Mouse (Mus musculus) midbrain, embryonic 14.5 days (tissue): ENCODE results near the gene A4galt. TPM values are rescaled to one million over a fixed set of nuclear protein-coding genes. Genes with fewer than 3 reads are reported as not detected.

ENCODE experiments used
- ATAC-seq: fragments of 200-750 bp; cut with Nextera tagmentation; 2 replicates; pipeline ENCODE4 v1.8.0; 2017; ENCODE audit warnings: moderate number of reproducible peaks, moderate library complexity; ENCODE audit not compliant: low FRiP score, low TSS enrichment
- DNase-seq: peaks from one replicate; pipeline ENCODE4 v3.0.0-alpha.2; 2015
- H3K27ac ChIP-seq: fragments of 300-500 bp; sonication (generic); replicated peaks from 2 replicates; pipeline ENCODE4 v1.5.1; 2014; ENCODE audit warnings: mild to moderate bottlenecking, low read depth, low read length, moderate library complexity
- H3K27me3 ChIP-seq: fragments of 300-500 bp; sonication (generic); 2 replicates; pipeline ENCODE4 v1.6.1; 2014; ENCODE audit warnings: low read length, control low read depth, mixed read lengths; ENCODE audit not compliant: control insufficient read depth, insufficient read depth
- H3K36me3 ChIP-seq: fragments of 300-500 bp; sonication (generic); 2 replicates; pipeline ENCODE4 v1.6.1; 2014; ENCODE audit warnings: low read length, control low read depth; ENCODE audit not compliant: control insufficient read depth, insufficient read depth
- H3K4me1 ChIP-seq: fragments of 300-500 bp; sonication (generic); 2 replicates; pipeline ENCODE4 v1.6.1; 2014; ENCODE audit warnings: mild to moderate bottlenecking, antibody characterized with exemption, low read length, control low read depth; ENCODE audit not compliant: control insufficient read depth, insufficient read depth
- H3K4me2 ChIP-seq: fragments of 300-500 bp; sonication (generic); 2 replicates; pipeline ENCODE4 v1.6.1; 2014; ENCODE audit warnings: mild to moderate bottlenecking, low read length, moderate library complexity
- H3K4me3 ChIP-seq: fragments of 300-500 bp; sonication (generic); replicated peaks from 2 replicates; pipeline ENCODE4 v1.5.1; 2014; ENCODE audit warnings: low read depth, low read length
- H3K9ac ChIP-seq: fragments of 300-500 bp; sonication (generic); replicated peaks from 2 replicates; pipeline ENCODE4 v1.6.1; 2014; ENCODE audit warnings: mild to moderate bottlenecking, low read length, moderate library complexity
- H3K9me3 ChIP-seq: fragments of 300-500 bp; sonication (generic); 2 replicates; pipeline ENCODE4 v1.6.1; 2016; ENCODE audit warnings: low read length, control low read depth, mixed read lengths; ENCODE audit not compliant: control insufficient read depth
- WGBS: fragments of 180-500 bp; shearing (Covaris S2); extraction: QIAGEN DNeasy Blood & Tissue Kit; methylation state at CpG from one replicate; pipeline ENCODE4 v1.1.7; 2014; 5-methylcytosine and 5-hydroxymethylcytosine counted together
- polyA plus RNA-seq: library from polyadenylated mRNA; unstranded; fragments of >200 nt; fragmentation: Nextera tagmentation; extraction: Ambion mirVana; gene quantifications from 2 replicates; pipeline ENCODE4 v1.2.1, GENCODE M21; 2014

Gene A4galt
- polyA plus RNA-seq, 1 experiment from 2014 or later = 2.6 TPM

DNA sequence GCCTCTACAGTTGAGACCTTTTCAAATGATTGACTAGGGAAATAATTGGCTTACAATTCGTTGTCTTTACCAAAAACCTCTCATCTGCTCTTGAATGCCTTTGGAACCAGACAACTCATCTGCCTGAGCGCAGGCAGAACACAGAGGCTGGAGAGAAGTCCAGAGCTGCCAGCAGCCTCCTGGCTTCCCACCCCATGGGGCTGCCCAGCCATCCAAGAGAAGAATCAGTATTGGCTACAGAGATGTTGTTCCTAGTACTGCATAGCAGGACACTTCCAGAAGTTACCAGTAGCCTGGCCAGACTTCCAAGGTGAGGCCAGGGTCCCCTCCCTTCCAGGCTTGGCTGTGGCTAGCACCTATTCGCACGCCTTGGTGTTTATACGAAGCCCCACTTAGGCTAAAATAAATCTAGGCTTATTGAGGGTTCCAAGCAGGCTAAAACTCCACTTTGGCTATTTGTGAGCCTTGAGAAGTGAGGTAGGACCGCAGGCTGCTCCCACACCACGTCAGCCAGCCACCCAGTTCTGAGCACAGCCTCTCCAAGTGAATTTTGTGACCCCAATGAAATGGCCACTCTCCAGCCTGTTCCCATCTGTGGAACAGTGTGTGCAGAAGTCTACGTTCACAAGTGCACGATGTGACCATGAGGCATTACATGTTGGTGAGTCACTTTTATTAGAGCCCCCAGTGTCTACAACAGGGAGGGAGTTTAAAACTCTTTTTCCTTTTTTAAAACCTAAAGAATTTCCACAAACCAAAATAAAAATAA is 25.3 kb downstream of the A4galt start:
- Histone ChIP-seq H3K36me3 (no peaks in the 10 kb centered on the region), H3K9me3 (no peaks in the 10 kb centered on the region), H3K4me3 (no peak overlapping the region), H3K27me3 (no peaks in the 10 kb centered on the region), H3K4me1 (peaks cover 12% of the 10 kb centered on the region; the same call in 1 of the 2 replicates), H3K9ac (no peak overlapping the region), H3K4me2 (no peak overlapping the region), H3K27ac (no peak overlapping the region)
- no peak for ATAC-seq
- DNase-seq = no peak
- 87% methylated on average over 9 of the region's 9 CpGs for WGBS

DNA sequence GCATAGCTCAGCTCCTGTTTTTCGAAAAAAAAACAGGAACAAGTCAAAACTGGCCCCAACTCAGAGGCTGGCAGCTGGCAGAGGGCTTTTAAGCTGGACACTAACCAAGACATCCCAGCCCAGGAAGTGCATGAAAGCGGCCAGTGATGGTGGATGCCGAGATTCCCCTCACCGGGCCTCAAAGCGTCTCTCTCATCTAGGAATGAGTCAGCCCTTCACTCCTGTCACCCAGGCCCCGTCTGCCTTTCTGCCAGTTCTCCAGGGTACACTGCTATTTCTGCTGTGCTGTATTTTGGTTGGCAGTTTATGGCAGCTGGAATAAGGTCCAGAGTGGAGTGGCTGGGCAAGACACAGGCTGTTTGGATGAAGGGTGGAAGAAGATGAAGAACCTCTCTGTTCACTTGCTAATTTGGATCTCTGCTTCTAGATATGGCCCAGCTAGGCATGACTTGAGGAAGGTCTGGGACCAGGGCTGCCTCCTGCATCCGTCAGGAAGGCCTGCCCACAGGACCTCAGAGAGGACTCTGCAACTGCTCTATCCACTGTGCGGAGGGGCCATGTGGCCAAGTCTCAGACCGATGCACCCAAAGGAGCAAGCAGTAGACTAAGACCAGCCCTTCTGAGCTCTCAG is 27.3 kb downstream of the A4galt start:
- Histone ChIP-seq H3K9ac (no peak overlapping the region), H3K27ac (peak overlapping the region; percentile 38; the same call in 1 of the 2 replicates)

DNA sequence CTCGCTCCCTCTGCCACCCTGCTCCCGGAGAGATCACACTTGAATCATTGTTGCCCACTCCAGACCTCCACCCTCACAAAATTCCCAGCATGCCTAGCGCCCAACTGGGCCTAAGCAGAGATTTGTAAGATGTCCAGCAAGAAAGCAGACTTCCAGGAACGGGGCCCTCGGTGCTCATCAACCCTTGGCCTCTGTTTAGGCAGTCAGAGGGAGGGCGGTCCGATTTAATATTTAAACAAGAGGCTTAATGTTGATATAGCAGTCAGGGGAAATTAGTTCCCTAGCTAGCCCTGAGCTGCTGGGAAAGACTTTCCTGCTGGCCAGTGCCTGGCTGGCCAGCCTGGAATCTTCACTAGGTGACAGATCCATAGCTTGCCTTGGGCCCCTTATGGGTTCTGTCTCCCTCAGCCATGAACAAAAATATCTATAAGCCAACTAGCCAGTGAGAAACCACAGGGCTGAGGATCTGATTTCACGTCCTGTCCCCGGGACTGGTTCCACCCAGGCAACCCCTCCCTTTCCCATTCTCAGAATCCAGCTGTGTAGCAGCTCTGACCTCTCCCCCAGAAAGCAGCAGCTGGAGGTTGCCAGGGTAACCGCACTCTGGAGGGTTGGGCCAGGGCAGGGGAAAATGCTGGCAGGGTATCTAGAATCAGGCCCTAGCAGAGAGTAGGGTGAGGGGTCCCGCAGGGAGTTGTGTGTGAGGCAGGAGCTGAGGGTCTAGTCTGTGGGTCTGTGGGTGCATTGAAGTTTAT is 28.2 kb downstream of the A4galt start:
- Histone ChIP-seq H3K9ac (no peak overlapping the region), H3K4me1 (peaks cover 12% of the 10 kb centered on the region; the same call in 1 of the 2 replicates), H3K4me3 (no peak overlapping the region), H3K4me2 (no peak overlapping the region), H3K9me3 (0 out of 2 replicates have a peak, but pooled peaks cover 5% of the 10 kb centered on the region), H3K27ac (peak overlapping the region; percentile 38; the same call in 1 of the 2 replicates), H3K27me3 (no peaks in the 10 kb centered on the region), H3K36me3 (no peaks in the 10 kb centered on the region)
- ATAC-seq (no peak; the same call in 1 of the 2 replicates), DNase-seq (peak; percentile 41)
- WGBS = 44% methylated on average over 11 of the region's 11 CpGs

More for the DNA sequence above, 27.3 kb downstream of the A4galt start:
- Histone ChIP-seq H3K36me3 (no peaks in the 10 kb centered on the region), H3K4me3 (no peak overlapping the region), H3K4me1 (peaks cover 12% of the 10 kb centered on the region; the same call in 1 of the 2 replicates), H3K27me3 (no peaks in the 10 kb centered on the region), H3K4me2 (no peak overlapping the region), H3K9me3 (0 out of 2 replicates have a peak, but pooled peaks cover 5% of the 10 kb centered on the region)
- 57% methylated on average over 9 of the region's 9 CpGs for WGBS
- ATAC-seq = no peak
- DNase-seq = peak; percentile 39

DNA sequence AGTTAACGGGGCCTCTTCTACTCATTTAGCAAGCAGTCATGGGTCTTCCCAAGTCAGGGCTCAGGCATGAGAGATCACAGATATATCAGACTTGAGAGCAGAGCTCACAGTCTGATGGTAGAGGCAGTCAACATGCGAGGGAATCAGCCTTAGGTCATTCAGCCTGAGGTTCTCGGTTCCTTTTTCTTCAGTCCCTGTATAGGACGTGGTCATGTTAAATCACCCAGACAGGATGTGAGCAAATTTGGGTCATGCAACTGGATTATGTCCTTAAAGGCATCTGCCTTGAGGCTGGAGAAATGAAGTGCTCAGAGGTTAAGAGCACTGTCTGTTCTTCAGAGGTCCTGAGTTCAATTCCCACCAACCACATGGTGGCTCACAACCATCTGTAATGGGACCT is 29.9 kb downstream of the A4galt start:
- no peaks in the 10 kb centered on the region for H3K36me3 ChIP-seq
- peaks cover 12% of the 10 kb centered on the region; the same call in 1 of the 2 replicates for H3K4me1 ChIP-seq
- ATAC-seq = no peak
- H3K9ac ChIP-seq = no peak overlapping the region
- H3K27ac ChIP-seq = no peak overlapping the region
- H3K4me3 ChIP-seq = no peak overlapping the region
- DNase-seq = no peak
- H3K9me3 ChIP-seq = 0 out of 2 replicates have a peak, but pooled peaks cover 5% of the 10 kb centered on the region
- no peak overlapping the region for H3K4me2 ChIP-seq
- WGBS = 92% methylated on average over 4 of the region's 4 CpGs
- no peaks in the 10 kb centered on the region for H3K27me3 ChIP-seq

DNA sequence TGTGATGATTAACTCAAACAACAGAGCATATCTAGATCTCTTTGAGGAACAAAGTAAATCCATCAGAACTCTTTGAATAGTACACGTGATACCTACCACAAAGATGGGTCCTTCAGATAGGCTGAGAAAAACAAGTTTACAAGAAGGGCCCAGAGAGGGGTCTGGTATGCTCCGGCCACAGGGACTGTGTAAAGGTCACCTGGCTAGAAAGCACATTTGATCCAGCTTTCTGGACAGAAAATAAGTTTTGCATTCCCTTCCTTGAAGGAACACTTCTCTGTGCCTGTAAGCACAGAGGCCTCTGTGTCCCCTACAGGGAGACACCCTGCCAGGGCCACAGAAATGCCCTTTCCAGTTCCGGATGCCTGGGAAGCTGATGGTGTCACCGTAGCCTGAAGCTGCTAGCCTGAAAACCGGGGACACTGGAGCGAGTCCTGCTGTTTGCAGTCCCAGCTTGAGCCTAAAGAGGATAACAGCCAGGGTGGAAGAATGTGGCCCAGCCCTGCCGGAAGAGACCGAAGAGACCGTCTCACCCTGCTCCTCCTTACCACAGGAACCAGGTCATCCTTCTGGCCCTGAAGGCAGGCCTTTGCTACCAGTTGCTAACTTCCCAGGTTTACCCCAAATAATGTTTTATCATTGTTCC is 31.1 kb downstream of the A4galt start:
- H3K9me3 ChIP-seq = 0 out of 2 replicates have a peak, but pooled peaks cover 5% of the 10 kb centered on the region
- H3K36me3 ChIP-seq = no peaks in the 10 kb centered on the region
- no peak overlapping the region for H3K4me3 ChIP-seq
- no peak for DNase-seq
- peaks cover 18% of the 10 kb centered on the region; the same call in 1 of the 2 replicates for H3K4me1 ChIP-seq
- WGBS = 61% methylated on average over 9 of the region's 9 CpGs
- H3K9ac ChIP-seq = no peak overlapping the region
- no peak overlapping the region for H3K4me2 ChIP-seq
- H3K27ac ChIP-seq = no peak overlapping the region
- no peak for ATAC-seq
- no peaks in the 10 kb centered on the region for H3K27me3 ChIP-seq

DNA sequence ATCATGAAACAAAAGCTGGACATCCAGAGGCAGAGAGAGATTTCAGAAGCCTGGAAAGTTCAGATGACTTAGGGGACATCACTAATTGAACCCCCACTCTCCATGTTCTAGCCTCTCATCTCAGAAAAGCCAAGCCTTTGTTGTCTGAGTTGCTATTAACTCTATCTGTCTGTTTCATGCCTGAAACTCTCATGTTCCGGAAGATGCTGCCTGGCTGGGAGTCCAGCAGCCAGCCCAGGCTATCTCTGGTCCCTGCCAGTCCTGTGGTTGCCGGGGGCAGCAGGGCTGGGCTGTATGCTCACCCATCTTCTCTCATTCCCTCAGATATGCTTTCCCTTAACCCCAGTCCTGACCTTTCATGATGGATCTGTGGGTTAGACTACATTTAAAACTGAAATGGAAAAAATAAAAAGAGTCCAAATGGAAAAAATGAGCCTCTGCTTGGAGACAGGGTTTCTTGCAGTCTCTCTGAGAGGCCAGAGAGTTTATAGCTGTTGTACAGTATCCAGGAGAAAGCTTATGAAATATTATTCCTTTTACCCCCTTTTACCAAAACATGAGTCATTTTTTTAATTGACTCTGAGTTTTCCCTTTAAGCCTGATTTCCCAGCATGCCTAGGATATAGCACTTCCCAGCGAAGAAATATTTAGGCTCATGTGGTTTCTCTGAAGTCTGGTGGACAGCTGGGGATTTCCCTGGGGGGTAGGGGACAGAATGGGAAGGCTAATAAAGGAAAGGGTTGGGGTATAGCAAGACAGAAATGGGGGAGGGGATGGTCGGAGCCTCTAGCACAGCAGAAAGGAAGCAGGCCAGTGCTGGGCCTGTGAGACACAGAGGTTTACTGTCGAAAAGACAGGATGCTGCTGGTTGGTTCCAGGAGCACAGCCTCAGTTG is 36.0 kb downstream of the A4galt start:
- H3K27me3 ChIP-seq = no peaks in the 10 kb centered on the region
- ATAC-seq (peak; percentile 24; the same call in 1 of the 2 replicates), DNase-seq (peak; percentile 76)

DNA sequence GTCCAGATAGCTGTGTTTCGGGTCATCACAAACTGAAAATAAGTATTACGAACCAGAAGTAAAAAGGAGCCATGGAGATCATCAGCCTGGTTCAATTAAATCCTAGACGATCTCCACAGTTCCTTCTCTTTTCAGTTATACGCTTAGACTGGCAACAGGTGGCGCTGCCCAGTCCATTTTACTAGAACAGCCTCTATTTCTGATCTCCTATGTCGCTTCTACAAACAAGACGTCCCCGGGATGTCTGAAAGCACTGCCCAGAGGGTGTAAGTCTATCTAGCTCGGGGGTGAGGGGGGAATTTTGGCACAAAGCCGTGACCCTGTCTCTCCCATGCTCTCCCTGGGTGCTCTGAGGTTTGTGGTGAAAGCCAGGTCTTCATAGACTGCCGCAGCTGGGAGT is 41.3 kb downstream of the A4galt start:
- 19% methylated on average over 11 of the region's 11 CpGs for WGBS
- H3K27ac ChIP-seq = no peak overlapping the region
- H3K9ac ChIP-seq = no peak overlapping the region
- H3K27me3 ChIP-seq = no peaks in the 10 kb centered on the region
- H3K9me3 ChIP-seq = no peaks in the 10 kb centered on the region
- ATAC-seq (no peak), DNase-seq (peak; percentile 83)
- H3K4me3 ChIP-seq = 0 out of 2 replicates have a peak overlapping the region, but pooled peaks have one; percentile 10
- no peaks in the 10 kb centered on the region for H3K36me3 ChIP-seq
- 0 out of 2 replicates have a peak, but pooled peaks cover 3% of the 10 kb centered on the region for H3K4me1 ChIP-seq
- H3K4me2 ChIP-seq = peak overlapping the region; percentile 44

More for the DNA sequence above, 36.0 kb downstream of the A4galt start:
- peak overlapping the region; percentile 60 for H3K27ac ChIP-seq
- no peak overlapping the region for H3K9ac ChIP-seq
- 0 out of 2 replicates have a peak, but pooled peaks cover 5% of the 10 kb centered on the region for H3K9me3 ChIP-seq
- H3K4me3 ChIP-seq = no peak overlapping the region
- H3K4me2 ChIP-seq = no peak overlapping the region
- 29% methylated on average over 5 of the region's 5 CpGs for WGBS
- peaks cover 6% of the 10 kb centered on the region; the same call in 1 of the 2 replicates for H3K4me1 ChIP-seq
- no peaks in the 10 kb centered on the region for H3K36me3 ChIP-seq
